ENCODE assay signal across 7 mouse cellular contexts in the genomic region with DNA sequence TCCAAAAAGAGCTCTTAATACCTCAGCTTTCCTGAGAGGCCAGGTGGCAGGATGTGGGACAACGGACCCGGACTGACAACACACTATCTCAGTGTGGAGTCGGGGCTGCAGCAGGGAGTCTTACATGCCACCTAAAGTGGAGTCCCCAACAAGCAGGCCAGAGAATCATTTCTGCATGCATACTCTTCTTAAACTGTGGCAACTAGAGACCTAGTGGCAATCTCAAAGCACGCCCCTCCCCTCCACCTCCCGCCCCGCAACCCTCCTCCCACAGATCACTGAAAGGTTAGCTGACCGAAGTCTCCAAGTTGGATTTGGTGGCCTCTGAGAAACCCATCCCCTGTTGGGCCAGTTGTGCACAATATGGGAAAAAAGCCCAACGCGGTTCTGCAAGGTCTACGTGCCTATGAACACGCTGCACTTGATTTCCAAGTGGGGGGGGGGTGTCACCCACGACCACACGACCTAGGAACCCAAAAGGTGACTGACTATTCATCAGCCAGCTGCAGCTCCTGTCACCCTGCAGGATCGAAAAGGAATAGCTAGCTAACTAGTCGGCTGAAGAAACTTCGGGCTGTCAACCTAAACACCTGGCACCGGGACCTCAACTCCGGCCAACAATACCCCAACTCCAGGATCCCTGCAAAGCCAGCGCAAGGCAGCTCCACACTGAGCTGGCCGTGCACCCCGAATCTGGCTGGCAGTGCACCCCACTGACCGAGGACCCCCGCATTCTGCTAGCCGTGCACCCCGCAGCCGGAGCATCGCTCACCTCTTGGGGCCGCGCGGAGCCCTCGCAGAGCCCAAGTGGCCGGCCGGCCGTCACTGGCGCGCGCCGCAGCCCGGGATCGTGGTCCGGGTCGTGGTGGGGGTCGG. TPM values are rescaled to one million over a fixed set of nuclear protein-coding genes. Genes with fewer than 3 reads are reported as not detected.
DNase-seq lines count a peak whose midpoint lies in the region; ATAC-seq and TF ChIP-seq lines count a peak whose summit lies in the region.

No protein-coding gene starts in this region.

- peak overlapping the region; percentile 69 for H3K27ac ChIP-seq in bone marrow macrophage, adult 2 months (ENCODE audit: insufficient read depth, low read depth, low read length)
- 0 out of 2 replicates have a peak overlapping the region, but pooled peaks have one; percentile 39 for H3K27ac ChIP-seq in forebrain, embryonic 14.5 days (ENCODE audit: low read depth, low read length)
- peak overlapping the region; percentile 89 for H3K27ac ChIP-seq in lung, postnatal 0 days (ENCODE audit: low read length)

- no peak for TF ChIP-seq EP300 in lung, postnatal 0 days (IDR thresholded peaks at IDR 0.05)

- no peaks in the 10 kb centered on the region for H3K27me3 ChIP-seq in forebrain, embryonic 14.5 days (replicated peaks; ENCODE audit: control insufficient read depth, insufficient read depth, low read length)
- no peaks in the 10 kb centered on the region for H3K27me3 ChIP-seq in lung, postnatal 0 days (replicated peaks; ENCODE audit: insufficient read depth, low read length)

- under 1% methylated on average over 43 of the region's 43 CpGs for WGBS in forebrain, embryonic 14.5 days
- under 1% methylated on average over 43 of the region's 43 CpGs for WGBS in lung, postnatal 0 days

- ATAC-seq in forebrain, embryonic 14.5 days, result peak; percentile 10
- ATAC-seq in lung, postnatal 0 days, result no peak

- no peaks in the 10 kb centered on the region for H3K9me3 ChIP-seq in forebrain, embryonic 14.5 days (replicated peaks; ENCODE audit: control insufficient read depth, low read length)
- H3K9me3 ChIP-seq in lung, postnatal 0 days (ENCODE audit: low read length), result no peaks in the 10 kb centered on the region

- no peak for TF ChIP-seq POLR2A in bone marrow macrophage, adult 2 months (IDR thresholded peaks at IDR 0.05; ENCODE audit: borderline replicate concordance, low read depth, low read length)

- peaks cover 32% of the 10 kb centered on the region for H3K4me1 ChIP-seq in bone marrow macrophage, adult 2 months (ENCODE audit: control insufficient read depth, insufficient read depth, low read length)
- peaks cover 8% of the 10 kb centered on the region for H3K4me1 ChIP-seq in forebrain, embryonic 14.5 days (ENCODE audit: control insufficient read depth, insufficient read depth, low read length)
- H3K4me1 ChIP-seq in lung, postnatal 0 days (ENCODE audit: insufficient read depth, low read depth, low read length), result peaks cover 17% of the 10 kb centered on the region; the same call in 1 of the 2 replicates

- TF ChIP-seq CTCF in bone marrow macrophage, adult 2 months (IDR thresholded peaks at IDR 0.05; ENCODE audit: low read depth, low read length), result no peak
- TF ChIP-seq CTCF in lung, postnatal 0 days (IDR thresholded peaks at IDR 0.05), result peak; percentile 31; the same call in 1 of the 2 replicates

- H3K36me3 ChIP-seq in forebrain, embryonic 14.5 days (ENCODE audit: control insufficient read depth, insufficient read depth, low read length), result no peaks in the 10 kb centered on the region
- no peaks in the 10 kb centered on the region for H3K36me3 ChIP-seq in lung, postnatal 0 days (ENCODE audit: insufficient read depth, low read length)

- H3K9ac ChIP-seq in forebrain, embryonic 14.5 days (ENCODE audit: low read length), result peak overlapping the region; percentile 77
- peak overlapping the region; percentile 76 for H3K9ac ChIP-seq in lung, postnatal 0 days (replicated peaks; ENCODE audit: low read depth)

- DNase-seq in 3134 (ENCODE audit: extremely low read depth, insufficient read length, low spot score) (peak; percentile 74), 416B (ENCODE audit: low read depth) (peak; percentile 82)
- peak; percentile 53 for DNase-seq in forebrain, embryonic 14.5 days (ENCODE audit: low spot score)
- peak; percentile 33 for DNase-seq in hindlimb bud, embryonic 11.5 days (ENCODE audit: extremely low spot score, low read depth, low spot score)
- DNase-seq in lung, postnatal 0 days (ENCODE audit: low spot score), result peak; percentile 50
- DNase-seq in skeletal muscle tissue, adult 2 months (ENCODE audit: low read depth, low spot score), result peak; percentile 30

- peak overlapping the region; percentile 91 for H3K4me2 ChIP-seq in forebrain, embryonic 14.5 days (ENCODE audit: low read length)
- peak overlapping the region; percentile 94 for H3K4me2 ChIP-seq in lung, postnatal 0 days (replicated peaks; ENCODE audit: low read depth, low read length)

- peak overlapping the region; percentile 84 for H3K4me3 ChIP-seq in bone marrow macrophage, adult 2 months (ENCODE audit: insufficient read depth, low read length)
- peak overlapping the region; percentile 81 for H3K4me3 ChIP-seq in forebrain, embryonic 14.5 days (ENCODE audit: low read depth, low read length)
- H3K4me3 ChIP-seq in lung, postnatal 0 days (ENCODE audit: low read depth, low read length), result peak overlapping the region; percentile 94

RNA-seq across cellular contexts. Expression of a gene that starts 0.8 kb away (rescaled TPM):
- polyA plus RNA-seq in bone marrow macrophage, adult 2 months (2012; ENCODE audit: insufficient read depth, insufficient read length, missing spikeins), result 17.3 and 19.3 TPM in 2 replicates
- 1.9 and 2.1 TPM in 2 replicates for polyA plus RNA-seq in forebrain, embryonic 14.5 days (2014; fragmentation: Nextera tagmentation; extraction: Ambion mirVana)
- 4.9 and 9.5 TPM in 2 replicates for polyA plus RNA-seq in lung, postnatal 0 days (2015; fragmentation: Nextera tagmentation; extraction: Ambion mirVana)

Comparison
In these comparisons a context has a peak if more than half of its experiments do, and no peak if none do; other contexts are left out.
1. DNase-seq: peak in every context shown above with its lines; median percentile 82 in 416B; 74 in 3134; 53 in forebrain, embryonic 14.5 days; 50 in lung, postnatal 0 days; 33 in hindlimb bud, embryonic 11.5 days; 30 in skeletal muscle tissue, adult 2 months.
2. H3K27ac ChIP-seq: peak in every context shown above with its lines; median percentile 89 in lung, postnatal 0 days; 69 in bone marrow macrophage, adult 2 months; 39 in forebrain, embryonic 14.5 days.